Mouse (Mus musculus) naive thymus-derived CD4-positive, alpha-beta T cell, adult 2 months (primary cell): Measurements from ENCODE around the gene Ifrd2.

Experiments used
- DNase-seq: peaks from one replicate; pipeline ENCODE4 v3.0.0-alpha.2; 2011; ENCODE audit warnings: low read depth

Ifrd2 gene

GRCm38 (mm10) chr9:107599433-107599832 lies 12.0 kb downstream of the Ifrd2 start:
- no peak for DNase-seq

- no peak for DNase-seq
Measured at GRCm38 (mm10) chr9:107599842-107600241, 12.4 kb downstream of the Ifrd2 start.

DNA sequence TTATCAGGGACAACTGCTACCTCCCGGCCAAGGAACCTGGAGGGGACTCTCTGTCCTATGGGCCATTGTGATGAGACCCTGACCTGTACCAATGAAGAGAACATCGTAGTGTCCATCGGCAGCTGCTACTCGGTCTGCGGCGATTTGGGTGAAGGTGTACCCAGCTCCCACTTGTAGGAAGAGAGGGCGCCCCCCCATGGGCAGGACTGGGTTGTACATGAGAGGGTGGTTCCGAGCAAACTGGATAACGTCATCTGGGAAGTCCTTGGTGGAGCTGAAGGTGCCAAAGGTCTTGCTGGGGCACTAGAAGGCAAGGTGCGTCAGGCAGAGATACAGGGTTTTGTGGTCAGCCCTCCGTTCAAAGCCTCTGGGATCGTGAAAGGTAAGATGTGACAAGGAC lies 13.3 kb downstream of the Ifrd2 start:
- peak; percentile 45 for DNase-seq

DNA sequence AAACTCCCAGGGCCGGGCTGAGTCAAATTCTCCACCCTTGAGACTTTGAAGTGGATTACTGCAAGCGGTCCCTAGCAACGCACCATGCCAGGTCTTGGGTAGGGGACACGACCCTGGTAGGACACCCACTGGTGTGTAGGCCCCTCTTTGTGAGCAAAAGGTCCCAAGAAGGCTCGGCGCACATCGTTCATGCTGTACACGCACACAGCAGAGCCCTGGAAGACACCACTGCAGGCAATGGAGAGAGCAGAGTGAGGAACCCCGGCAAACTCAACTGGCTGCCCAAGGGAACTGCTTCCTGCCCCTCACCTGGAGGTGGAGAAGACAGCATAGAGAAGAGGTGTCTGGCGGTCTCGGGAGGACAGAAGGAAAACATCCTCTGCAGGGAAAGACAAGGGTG lies 13.8 kb downstream of the Ifrd2 start:
- no peak for DNase-seq

GRCm38 (mm10) chr9:107602068-107602648 lies 14.7 kb downstream of the Ifrd2 start:
- peak; percentile 94 for DNase-seq

DNA sequence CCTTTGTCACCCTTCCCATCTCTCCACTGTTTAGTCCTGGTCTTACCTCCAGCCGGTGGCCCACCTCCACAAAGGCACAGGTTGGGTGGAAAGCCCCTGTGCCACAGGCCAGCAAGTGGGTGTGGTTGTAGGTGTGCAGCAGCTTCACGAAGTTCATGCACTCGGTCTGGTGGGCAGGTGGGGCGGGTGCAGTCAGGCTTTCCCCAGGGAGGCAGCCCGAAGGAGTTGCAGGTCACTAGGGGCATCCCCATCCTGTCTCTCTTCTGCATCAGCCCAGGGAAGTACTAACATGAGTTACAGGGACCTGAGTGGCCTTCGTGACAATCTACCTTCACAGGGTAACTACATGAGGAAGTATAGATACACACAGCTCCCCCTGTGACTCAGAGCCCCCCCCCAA lies 15.8 kb downstream of the Ifrd2 start:
- DNase-seq = no peak

DNA sequence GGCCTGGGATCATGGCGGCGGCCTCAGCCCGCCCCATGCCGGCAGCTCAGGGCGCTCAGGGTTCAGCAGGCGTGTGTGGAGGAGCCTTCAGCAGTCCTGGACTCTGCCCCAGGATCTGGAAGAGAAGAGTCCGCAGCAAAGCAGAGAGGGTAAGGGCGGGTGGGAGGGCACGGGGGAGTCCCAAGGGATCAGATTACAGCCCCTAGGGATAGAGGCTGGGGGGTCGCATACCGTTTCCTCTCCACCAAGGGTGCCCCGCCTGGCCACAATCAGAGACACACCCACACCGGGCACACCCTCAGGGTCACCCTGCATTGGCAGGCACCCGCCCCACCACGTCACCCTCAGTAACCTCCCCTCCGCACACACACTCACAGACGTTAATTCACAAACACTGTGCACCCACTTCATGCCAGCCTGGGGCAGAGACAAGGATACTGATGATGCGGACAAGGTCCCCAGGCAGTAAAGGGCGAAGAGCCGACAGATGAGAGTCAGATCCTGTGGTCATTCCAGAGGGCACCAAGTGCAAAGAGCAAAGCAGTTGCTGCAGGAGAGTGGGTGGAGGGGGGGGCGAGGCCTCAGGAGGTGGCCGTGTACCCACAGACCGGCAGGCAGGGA lies 17.7 kb downstream of the Ifrd2 start:
- no peak for DNase-seq

- no peak for DNase-seq
Measured at GRCm38 (mm10) chr9:107606591-107606990, 19.1 kb downstream of the Ifrd2 start.

DNA sequence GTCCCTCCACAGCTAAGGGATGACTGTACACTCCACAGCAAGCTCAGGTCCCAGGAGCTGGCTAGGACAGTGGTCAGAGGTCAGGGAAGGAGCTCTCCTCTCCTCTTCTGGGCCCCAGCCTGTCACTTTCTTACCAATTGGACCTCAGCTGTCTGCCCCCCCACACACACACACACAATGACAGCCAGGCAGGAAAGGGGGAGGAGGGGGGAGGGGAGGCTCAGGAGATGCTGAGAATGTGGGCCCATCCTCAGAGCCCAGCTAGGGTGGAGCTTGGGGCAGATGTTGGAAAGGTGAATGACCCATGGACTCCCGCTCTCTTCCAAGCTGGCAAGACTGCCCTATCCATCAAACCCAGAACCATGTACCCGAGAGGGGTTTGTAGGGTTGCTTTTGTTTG lies 19.6 kb downstream of the Ifrd2 start:
- DNase-seq = no peak

- DNase-seq = no peak
Measured at GRCm38 (mm10) chr9:107607653-107608245, 20.3 kb downstream of the Ifrd2 start.

GRCm38 (mm10) chr9:107608741-107609432 lies 21.4 kb downstream of the Ifrd2 start, which contains the start of gene Sema3b:
Sema3b (minus strand) TSS chr9:107609229.
- no peak for DNase-seq

GRCm38 (mm10) chr9:107609433-107609830 lies 22.0 kb downstream of the Ifrd2 start:
- no peak for DNase-seq

GRCm38 (mm10) chr9:107611456-107612190 lies 24.2 kb downstream of the Ifrd2 start:
- DNase-seq = no peak

- DNase-seq = peak; percentile 97
Measured at GRCm38 (mm10) chr9:107612191-107612944, 24.9 kb downstream of the Ifrd2 start.

- DNase-seq = no peak
Measured at GRCm38 (mm10) chr9:107612945-107613569, 25.6 kb downstream of the Ifrd2 start.

DNA sequence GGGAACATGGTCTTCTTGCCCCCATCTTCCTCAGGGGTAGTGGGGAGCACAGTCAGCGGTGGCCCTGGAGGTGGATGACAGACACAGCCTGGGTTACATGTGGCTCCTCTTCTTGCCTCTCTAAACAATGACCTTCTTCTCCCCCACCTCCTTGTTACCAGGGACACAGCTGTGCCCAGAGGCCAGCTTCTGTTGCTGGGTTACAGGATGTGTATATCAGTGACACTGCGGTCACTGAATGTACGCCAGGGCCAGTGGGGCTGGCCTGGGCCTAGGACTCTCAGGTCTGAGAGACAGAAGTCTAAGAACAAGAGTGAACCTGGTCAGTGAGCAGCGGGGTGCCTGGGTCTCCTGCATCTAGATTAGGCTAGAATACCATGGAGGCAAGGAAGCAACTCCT lies 27.6 kb downstream of the Ifrd2 start:
- DNase-seq = no peak

DNA sequence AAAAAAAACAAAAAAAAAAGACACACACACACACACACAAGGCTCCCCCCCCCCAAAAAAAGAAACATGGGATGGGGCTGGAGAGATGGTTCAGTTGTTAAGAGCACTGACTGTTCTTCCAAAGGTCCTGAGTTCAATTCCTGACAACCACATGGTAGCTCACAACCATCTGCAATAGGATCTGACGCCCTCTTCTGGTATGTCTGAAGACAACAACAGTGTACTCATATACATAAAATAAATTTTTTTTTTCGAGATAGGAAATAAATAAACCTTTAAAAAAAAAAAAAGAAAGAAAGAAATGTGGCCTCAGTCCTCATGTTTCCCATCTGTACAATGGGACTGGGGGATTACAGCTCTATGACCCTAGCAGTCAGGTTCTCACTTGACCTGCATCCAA lies 30.0 kb downstream of the Ifrd2 start:
- DNase-seq = no peak

DNA sequence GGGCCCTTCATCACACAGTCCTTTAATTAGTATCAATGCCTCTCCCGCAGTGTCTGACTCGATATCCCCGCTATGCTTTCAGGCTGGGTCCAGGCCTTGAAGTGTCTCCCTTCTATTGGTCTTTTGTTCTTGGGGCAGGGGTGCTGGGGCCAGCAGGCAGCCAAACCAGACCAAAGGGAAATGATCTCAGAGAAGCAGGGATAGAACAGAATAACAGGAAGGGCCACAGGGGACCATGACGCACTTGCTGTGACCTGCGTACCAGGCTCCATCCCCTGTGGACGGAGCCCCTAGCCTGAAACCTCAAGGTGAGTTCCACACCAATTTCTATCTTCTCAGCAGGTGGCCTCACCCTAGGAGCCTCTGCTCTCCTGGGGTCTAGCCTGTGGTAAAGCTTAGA lies 30.7 kb downstream of the Ifrd2 start:
- DNase-seq = no peak

DNA sequence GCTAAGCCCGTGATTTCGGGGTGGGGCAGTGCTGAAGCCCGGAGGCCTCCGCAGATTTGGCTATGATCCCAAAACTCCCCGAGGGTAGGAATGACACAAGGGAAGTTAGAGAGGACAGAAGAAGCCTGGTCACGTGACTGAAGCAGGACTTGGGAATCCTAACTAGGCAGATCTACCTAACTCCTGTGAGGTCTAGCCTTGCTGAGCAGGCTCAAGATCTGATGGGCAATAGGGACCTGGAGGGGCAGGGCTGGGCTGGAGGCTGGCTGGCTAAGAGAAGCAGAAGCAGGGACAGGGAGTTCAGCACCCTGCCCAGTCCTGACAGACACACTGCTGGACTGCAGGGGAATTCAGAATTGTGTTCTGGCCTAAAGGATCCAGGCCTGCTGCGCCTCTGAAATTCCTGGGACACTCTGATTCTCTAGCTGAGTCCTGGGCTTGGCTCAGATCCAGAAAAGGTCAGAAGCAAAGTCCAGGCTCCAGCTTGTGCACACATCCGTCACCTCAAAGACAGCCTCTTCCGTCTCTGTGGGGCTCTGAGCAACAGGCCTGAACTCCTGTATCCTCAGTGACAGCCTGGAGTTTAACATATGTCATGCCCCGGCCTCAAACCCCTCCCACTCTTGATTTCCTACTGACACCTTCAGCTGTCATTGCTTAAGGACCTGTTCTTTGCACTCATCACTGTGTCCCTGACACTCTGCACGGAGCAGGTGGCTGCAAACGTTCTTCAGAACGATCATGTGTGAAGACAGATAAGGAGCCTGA lies 31.5 kb downstream of the Ifrd2 start:
- no peak for DNase-seq

GRCm38 (mm10) chr9:107619546-107619879 lies 32.1 kb downstream of the Ifrd2 start:
- no peak for DNase-seq

GRCm38 (mm10) chr9:107620954-107621353 lies 33.5 kb downstream of the Ifrd2 start:
- no peak for DNase-seq
